Mouse (Mus musculus) heart, embryonic 16.5 days (tissue): ENCODE data around the gene Lck. TPM values are rescaled to one million over a fixed set of nuclear protein-coding genes. Genes with fewer than 3 reads are reported as not detected.
A peak's percentile ranks its signal among the peaks of the same experiment; 100 is the strongest.

Experiments
- ATAC-seq: fragments of 200-750 bp; cut with Nextera tagmentation; replicated peaks from 2 replicates; pipeline ENCODE4 v1.8.0; 2017; ENCODE audit warnings: moderate number of reproducible peaks; ENCODE audit not compliant: insufficient read depth, low FRiP score; ENCODE audit errors: extremely low read depth
- H3K27ac ChIP-seq: fragments of 300-500 bp; sonication (generic); 2 replicates; pipeline ENCODE4 v1.5.1; 2014; ENCODE audit warnings: mild to moderate bottlenecking, low read length, control low read depth, moderate library complexity
- H3K27me3 ChIP-seq: fragments of 300-500 bp; sonication (generic); 2 replicates; pipeline ENCODE4 v1.6.1; 2014; ENCODE audit warnings: low read length, mixed read lengths; ENCODE audit not compliant: control insufficient read depth, insufficient read depth
- H3K36me3 ChIP-seq: fragments of 300-500 bp; sonication (generic); 2 replicates; pipeline ENCODE4 v1.6.1; 2014; ENCODE audit not compliant: control insufficient read depth, insufficient read depth
- H3K4me1 ChIP-seq: fragments of 300-500 bp; sonication (generic); 2 replicates; pipeline ENCODE4 v1.6.1; 2014; ENCODE audit warnings: low read length, mixed read lengths; ENCODE audit not compliant: control insufficient read depth, insufficient read depth
- H3K4me2 ChIP-seq: fragments of 300-500 bp; sonication (generic); 2 replicates; pipeline ENCODE4 v1.6.1; 2014; ENCODE audit warnings: low read depth, mild to moderate bottlenecking, control low read depth, low read length
- H3K4me3 ChIP-seq: fragments of 300-500 bp; sonication (generic); 2 replicates; pipeline ENCODE4 v1.5.1; 2014; ENCODE audit warnings: mild to moderate bottlenecking, control low read depth, low read length
- H3K9ac ChIP-seq: fragments of 300-500 bp; sonication (generic); 2 replicates; pipeline ENCODE4 v1.6.1; 2014; ENCODE audit warnings: low read length, control low read depth
- H3K9me3 ChIP-seq: fragments of 300-500 bp; sonication (generic); replicated peaks from 2 replicates; pipeline ENCODE4 v1.6.1; 2016; ENCODE audit warnings: low read length; ENCODE audit not compliant: control insufficient read depth
- WGBS: fragments of 180-500 bp; shearing (Covaris S2); extraction: QIAGEN DNeasy Blood & Tissue Kit; methylation state at CpG from one replicate; pipeline ENCODE4 v1.1.7; 2014; 5-methylcytosine and 5-hydroxymethylcytosine counted together
- polyA plus RNA-seq: library from polyadenylated mRNA; unstranded; fragments of >200 nt; fragmentation: Nextera tagmentation; extraction: Ambion mirVana; gene quantifications from 2 replicates; pipeline ENCODE4 v1.2.1, GENCODE M21; 2015

Lck gene
- polyA plus RNA-seq, 1 experiment from 2014 or later: 121 TPM

DNA sequence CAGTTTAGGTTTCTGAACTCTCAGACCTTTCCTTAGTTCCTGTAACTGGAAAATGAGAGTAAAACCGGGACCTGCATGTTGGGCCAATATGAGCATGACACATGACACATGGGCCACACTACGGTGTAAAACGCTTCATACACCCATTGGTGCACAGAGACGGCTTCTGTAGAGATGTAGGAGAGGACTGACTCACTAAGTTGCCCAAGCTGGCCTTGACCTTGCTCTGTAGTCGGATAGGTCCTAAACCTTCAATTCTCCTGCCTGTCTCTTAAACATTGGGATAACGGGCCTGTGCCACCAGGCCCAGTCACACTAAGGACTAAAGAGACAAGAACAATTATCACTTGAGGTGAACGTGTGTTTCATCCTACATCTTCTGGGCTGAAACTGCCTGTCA, 5.1 kb downstream of the Lck start:
- Histone ChIP-seq H3K36me3 (no peaks in the 10 kb centered on the region), H3K4me2 (no peak overlapping the region), H3K9ac (no peak overlapping the region), H3K4me3 (no peak overlapping the region), H3K27ac (no peak overlapping the region), H3K9me3 (no peaks in the 10 kb centered on the region), H3K4me1 (0 out of 2 replicates have a peak, but pooled peaks cover 2% of the 10 kb centered on the region), H3K27me3 (no peaks in the 10 kb centered on the region)
- 86% methylated on average over 7 of the region's 7 CpGs for WGBS
- ATAC-seq: no peak

DNA sequence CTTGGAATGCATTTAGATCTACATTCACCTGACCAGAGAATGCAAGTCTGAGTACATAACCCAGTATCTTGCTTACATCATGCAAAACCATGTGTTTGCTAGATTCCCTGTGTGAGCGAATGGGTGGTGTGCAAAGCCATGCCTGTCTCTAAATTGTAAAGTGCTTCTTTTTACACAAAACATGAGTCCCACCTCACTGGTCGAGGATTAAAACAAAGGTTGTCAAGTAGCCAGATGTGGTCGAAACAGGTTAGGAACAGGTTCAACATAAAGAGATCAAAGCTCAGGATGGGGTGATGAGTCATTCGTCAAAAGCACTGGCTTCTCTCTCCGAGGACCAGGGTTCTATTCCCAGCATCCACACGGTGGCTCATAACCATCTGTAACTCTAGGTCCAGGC, 8.3 kb downstream of the Lck start:
- H3K27me3 ChIP-seq: no peaks in the 10 kb centered on the region
- H3K4me2 ChIP-seq: no peak overlapping the region
- no peak for ATAC-seq
- H3K27ac ChIP-seq: no peak overlapping the region
- H3K4me3 ChIP-seq: no peak overlapping the region
- H3K4me1 ChIP-seq: no peaks in the 10 kb centered on the region
- 77% methylated on average over 6 of the region's 6 CpGs for WGBS
- no peaks in the 10 kb centered on the region for H3K36me3 ChIP-seq
- no peaks in the 10 kb centered on the region for H3K9me3 ChIP-seq
- no peak overlapping the region for H3K9ac ChIP-seq

DNA sequence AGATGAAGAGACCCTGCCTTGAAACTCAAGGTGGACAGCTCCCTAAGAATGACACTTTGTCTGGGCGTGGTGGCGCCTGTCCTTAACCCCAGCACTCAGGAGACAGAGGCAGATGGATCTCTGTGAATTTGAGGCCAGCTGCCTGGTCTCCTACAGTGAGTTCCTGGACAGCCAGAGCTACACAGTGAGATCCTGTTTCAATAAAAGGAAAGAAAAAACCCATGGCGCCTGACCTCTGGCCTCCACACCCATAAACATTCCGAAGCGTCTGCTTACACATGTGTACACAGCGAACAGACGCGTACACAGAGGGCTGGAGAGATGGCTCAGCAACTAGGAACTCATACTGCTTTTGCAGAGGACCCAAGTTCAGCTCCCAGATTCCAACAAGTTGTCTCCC, 9.7 kb downstream of the Lck start:
- Histone ChIP-seq H3K27me3 (no peaks in the 10 kb centered on the region), H3K4me3 (no peak overlapping the region), H3K9ac (no peak overlapping the region), H3K4me1 (no peaks in the 10 kb centered on the region), H3K4me2 (no peak overlapping the region), H3K9me3 (no peaks in the 10 kb centered on the region), H3K36me3 (no peaks in the 10 kb centered on the region), H3K27ac (no peak overlapping the region)
- WGBS: 68% methylated on average over 8 of the region's 8 CpGs
- no peak for ATAC-seq

DNA sequence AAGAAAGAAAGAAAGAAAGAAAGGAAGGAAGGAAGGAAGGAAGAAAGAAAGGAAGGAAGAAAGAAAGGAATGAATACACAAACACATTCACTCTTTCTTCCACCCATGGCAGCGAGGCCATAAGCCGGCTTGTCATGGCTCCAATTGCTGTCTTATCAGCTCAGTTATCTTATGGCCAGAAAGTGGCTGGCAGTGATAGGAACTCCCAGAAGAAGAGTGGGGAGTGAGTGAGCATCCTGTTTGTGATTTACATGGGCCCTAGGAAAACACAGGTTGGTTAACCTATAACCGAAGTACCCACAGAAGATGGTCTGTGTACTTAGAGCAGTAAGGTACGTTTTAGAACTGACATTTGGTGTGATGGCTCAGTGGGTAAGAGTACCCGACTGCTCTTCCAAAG, 12.3 kb downstream of the Lck start:
- Histone ChIP-seq H3K36me3 (no peaks in the 10 kb centered on the region), H3K9ac (no peak overlapping the region), H3K27ac (no peak overlapping the region), H3K4me3 (no peak overlapping the region), H3K9me3 (no peaks in the 10 kb centered on the region), H3K4me2 (no peak overlapping the region), H3K4me1 (peaks cover 6% of the 10 kb centered on the region), H3K27me3 (no peaks in the 10 kb centered on the region)
- 58% methylated on average over 5 of the region's 5 CpGs for WGBS
- no peak for ATAC-seq

DNA sequence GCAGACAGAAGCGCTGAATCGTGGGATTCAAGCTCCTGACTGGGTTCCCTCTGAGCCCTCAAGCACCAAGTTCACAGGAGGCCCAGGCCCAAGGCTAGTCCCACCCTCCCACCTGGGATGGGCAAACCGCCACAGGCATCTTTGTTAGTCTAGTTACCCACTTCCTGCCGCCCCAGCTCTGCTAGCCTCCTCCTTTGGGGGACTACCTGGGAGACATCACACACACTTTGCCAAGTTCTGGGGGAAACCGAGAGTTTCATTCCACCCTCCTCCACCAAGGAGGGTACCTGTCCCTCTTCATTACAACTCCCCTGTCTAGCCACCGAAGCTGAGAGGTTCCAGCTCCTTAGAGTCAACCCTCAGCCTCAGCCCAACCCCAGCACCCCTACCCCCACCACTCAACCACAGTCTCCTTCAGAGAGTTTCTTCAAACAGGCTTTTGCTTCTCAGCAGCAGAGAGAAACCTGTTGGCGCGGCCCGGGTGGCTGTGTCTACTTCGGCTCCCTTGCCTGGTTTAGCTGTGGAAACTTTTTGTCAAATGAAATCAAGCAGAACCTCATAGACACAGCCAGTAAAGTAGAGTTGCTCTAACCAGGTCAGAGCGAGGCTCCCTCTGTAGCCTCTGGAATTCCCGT, 15.0 kb downstream of the Lck start:
- H3K4me1 ChIP-seq: peaks cover 11% of the 10 kb centered on the region
- no peaks in the 10 kb centered on the region for H3K27me3 ChIP-seq
- peak; percentile 50 for ATAC-seq
- no peaks in the 10 kb centered on the region for H3K36me3 ChIP-seq
- H3K9me3 ChIP-seq: no peaks in the 10 kb centered on the region
- H3K27ac ChIP-seq: peak overlapping the region; percentile 61
- H3K4me3 ChIP-seq: peak overlapping the region; percentile 60
- 74% methylated on average over 12 of the region's 12 CpGs for WGBS
- H3K9ac ChIP-seq: peak overlapping the region; percentile 16; the same call in 1 of the 2 replicates
- no peak overlapping the region for H3K4me2 ChIP-seq

DNA sequence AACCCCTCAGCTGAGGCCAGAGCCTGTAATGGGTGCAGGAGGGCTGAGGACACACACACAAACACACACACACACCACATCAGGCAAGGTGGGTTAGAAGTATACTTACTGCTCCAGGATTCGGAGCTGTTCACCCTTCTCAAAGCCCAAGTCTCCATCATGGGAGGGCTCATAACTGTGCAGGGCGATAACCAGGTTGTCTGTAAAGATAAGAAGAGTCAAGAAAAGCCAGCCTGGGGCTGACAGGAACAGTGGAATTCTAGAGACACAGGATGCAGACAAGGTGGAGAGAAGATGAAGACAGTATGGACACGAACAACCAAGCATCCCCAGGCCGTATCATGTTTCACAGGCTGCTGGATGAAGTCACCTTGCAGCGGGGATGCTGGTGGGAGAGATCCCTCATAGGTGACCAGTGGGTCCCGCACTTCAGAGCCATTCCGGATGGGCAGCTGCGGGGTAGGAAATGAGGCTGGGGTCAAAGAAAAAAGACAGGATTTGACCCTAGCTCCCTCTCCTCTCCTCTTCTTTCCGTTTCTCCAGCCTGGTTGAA, 16.1 kb downstream of the Lck start:
- H3K4me3 ChIP-seq: peak overlapping the region; percentile 60
- peak overlapping the region; percentile 50 for H3K27ac ChIP-seq
- no peaks in the 10 kb centered on the region for H3K36me3 ChIP-seq
- no peaks in the 10 kb centered on the region for H3K9me3 ChIP-seq
- WGBS: 65% methylated on average over 9 of the region's 9 CpGs
- H3K9ac ChIP-seq: peak overlapping the region; percentile 72
- no peaks in the 10 kb centered on the region for H3K27me3 ChIP-seq
- no peak for ATAC-seq
- peak overlapping the region; percentile 94 for H3K4me2 ChIP-seq
- H3K4me1 ChIP-seq: peaks cover 11% of the 10 kb centered on the region

DNA sequence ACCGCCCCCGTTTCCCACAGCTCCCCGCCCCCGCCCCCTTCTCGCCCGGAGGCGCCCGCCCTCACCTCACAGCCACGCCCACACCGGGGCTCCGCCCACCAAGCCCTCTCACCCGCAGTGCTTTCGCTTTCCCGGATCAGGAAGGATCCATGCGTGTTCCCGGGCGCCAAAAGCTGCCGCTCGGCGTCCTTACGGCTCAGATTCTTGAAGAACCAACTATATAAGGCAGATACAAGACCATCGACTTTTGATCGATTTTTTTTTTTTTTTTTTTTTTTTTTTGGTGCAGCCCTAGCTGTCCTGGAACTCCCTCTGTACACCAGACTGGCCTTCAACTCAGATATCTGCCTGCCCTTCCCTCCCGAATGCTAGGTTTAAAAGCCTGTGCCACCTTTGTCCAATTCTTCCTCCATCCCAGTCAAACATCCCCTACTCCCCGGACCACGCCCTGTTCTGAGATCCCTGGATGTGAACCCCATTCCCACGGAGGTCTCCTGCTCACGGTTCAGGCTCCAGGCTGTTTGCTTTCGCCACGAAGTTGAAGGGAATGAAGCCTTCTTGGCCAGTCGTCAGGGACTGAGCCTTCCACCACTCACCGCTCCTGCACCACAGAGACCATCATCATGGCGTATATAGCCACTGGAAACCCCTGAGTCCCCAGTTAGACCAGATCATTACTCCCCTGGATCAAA, 16.8 kb downstream of the Lck start:
- H3K36me3 ChIP-seq: no peaks in the 10 kb centered on the region
- peak overlapping the region; percentile 50 for H3K27ac ChIP-seq
- no peaks in the 10 kb centered on the region for H3K27me3 ChIP-seq
- peak overlapping the region; percentile 72 for H3K9ac ChIP-seq
- peak overlapping the region; percentile 94 for H3K4me2 ChIP-seq
- ATAC-seq: peak; percentile 84
- WGBS: 7% methylated on average over 33 of the region's 33 CpGs
- peak overlapping the region; percentile 60 for H3K4me3 ChIP-seq
- no peaks in the 10 kb centered on the region for H3K9me3 ChIP-seq
- H3K4me1 ChIP-seq: peaks cover 11% of the 10 kb centered on the region

DNA sequence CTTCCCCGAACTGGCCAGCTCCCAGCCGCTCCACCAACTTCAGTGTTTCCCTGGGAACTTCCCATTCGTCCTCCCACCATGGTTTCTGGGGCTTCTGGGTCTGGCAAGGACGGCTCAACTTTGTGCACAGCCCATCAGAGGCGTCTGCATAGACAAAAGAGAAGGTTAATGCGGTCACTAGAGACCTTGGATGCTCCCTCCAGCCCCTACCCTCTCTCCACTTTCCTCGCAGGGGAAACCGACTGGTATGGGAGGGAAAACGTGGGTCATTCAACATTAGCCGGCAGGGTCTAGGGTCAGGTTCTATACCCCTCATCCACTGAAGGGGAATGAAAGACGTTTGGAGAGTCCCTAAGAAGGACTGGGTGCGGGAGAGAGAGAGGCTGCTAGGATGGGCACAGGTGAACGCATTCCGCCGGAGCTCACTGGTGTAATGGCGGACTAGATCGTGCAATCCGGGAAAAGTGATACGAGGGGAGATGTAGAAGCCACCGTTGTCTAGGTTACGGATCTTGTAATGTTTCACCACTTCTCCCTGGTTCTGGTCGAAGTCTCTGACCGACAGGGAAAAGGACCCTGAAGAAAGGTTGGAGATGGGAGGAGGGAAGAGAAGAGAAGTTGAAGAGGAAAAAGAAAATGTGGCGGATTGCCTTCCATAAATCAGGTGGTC, 17.4 kb downstream of the Lck start:
- Histone ChIP-seq H3K36me3 (no peaks in the 10 kb centered on the region), H3K27ac (no peak overlapping the region), H3K4me2 (peak overlapping the region; percentile 94), H3K4me3 (peak overlapping the region; percentile 60), H3K9me3 (no peaks in the 10 kb centered on the region), H3K9ac (peak overlapping the region; percentile 72), H3K4me1 (peaks cover 11% of the 10 kb centered on the region), H3K27me3 (no peaks in the 10 kb centered on the region)
- WGBS: 1% methylated on average over 24 of the region's 24 CpGs
- peak; percentile 15; the same call in 1 of the 2 replicates for ATAC-seq

DNA sequence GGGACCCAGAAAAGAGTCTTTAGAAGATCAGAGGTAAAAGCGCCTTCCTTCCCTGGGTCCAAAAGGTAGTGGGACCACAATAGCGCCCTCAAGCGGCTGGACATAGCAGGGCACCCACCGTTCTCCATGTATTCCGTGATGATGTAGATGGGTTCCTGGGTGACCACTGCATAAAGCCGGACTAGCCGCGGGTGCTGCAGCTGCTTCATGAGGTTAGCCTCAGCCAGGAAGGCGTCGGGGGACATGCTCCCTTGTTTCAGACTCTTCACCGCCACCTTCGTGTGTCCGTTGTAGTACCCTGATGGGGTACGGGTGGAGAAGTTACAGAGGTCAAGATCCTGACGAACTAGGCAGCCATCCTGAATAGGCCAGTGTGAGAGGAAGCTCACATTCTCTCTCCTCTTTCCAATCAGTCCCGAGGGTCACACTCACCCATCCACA, 18.0 kb downstream of the Lck start:
- Histone ChIP-seq H3K36me3 (no peaks in the 10 kb centered on the region), H3K9me3 (no peaks in the 10 kb centered on the region), H3K4me2 (peak overlapping the region; percentile 94), H3K4me3 (peak overlapping the region; percentile 60), H3K27ac (no peak overlapping the region), H3K27me3 (no peaks in the 10 kb centered on the region), H3K9ac (peak overlapping the region; percentile 72), H3K4me1 (peaks cover 11% of the 10 kb centered on the region)
- 9% methylated on average over 16 of the region's 16 CpGs for WGBS
- 0 out of 2 replicates have a peak, but pooled peaks have one; percentile 5 for ATAC-seq
